Mouse (Mus musculus) liver, postnatal 0 days (tissue): ENCODE data around the gene Fgd5. TPM values are rescaled to one million over a fixed set of nuclear protein-coding genes. Genes with fewer than 3 reads are reported as not detected.

ENCODE experiments used
- ATAC-seq: fragments of 200-750 bp; cut with Nextera tagmentation; 2 replicates; pipeline ENCODE4 v1.8.0; 2017; ENCODE audit warnings: mild to moderate bottlenecking, moderate library complexity
- DNase-seq: peaks from one replicate; pipeline ENCODE4 v3.0.0-alpha.2; 2016
- H3K27ac ChIP-seq: fragments of 300-500 bp; sonication (generic); 2 replicates; pipeline ENCODE4 v1.5.1; 2014; ENCODE audit warnings: antibody characterized with exemption, moderate library complexity, mild to moderate bottlenecking, low read depth
- H3K27me3 ChIP-seq: fragments of 300-500 bp; sonication (generic); 2 replicates; pipeline ENCODE4 v1.6.1; 2014; ENCODE audit warnings: low read length, control low read depth, mixed read lengths; ENCODE audit not compliant: insufficient read depth
- H3K36me3 ChIP-seq: fragments of 300-500 bp; sonication (generic); replicated peaks from 2 replicates; pipeline ENCODE4 v1.6.1; 2014; ENCODE audit warnings: mild to moderate bottlenecking, control low read depth, low read length, moderate library complexity, mixed read lengths; ENCODE audit not compliant: insufficient read depth
- H3K4me1 ChIP-seq: fragments of 300-500 bp; sonication (generic); 2 replicates; pipeline ENCODE4 v1.6.1; 2014; ENCODE audit warnings: antibody characterized with exemption, mild to moderate bottlenecking, control low read depth; ENCODE audit not compliant: insufficient read depth
- H3K4me2 ChIP-seq: fragments of 300-500 bp; sonication (generic); 2 replicates; pipeline ENCODE4 v1.6.1; 2014; ENCODE audit warnings: low read depth, mild to moderate bottlenecking, low read length, moderate library complexity, mixed read lengths
- H3K4me3 ChIP-seq: fragments of 300-500 bp; sonication (generic); 2 replicates; pipeline ENCODE4 v1.5.1; 2014; ENCODE audit warnings: low read depth, low read length
- H3K9ac ChIP-seq: fragments of 300-500 bp; sonication (generic); replicated peaks from 2 replicates; pipeline ENCODE4 v1.6.1; 2014; ENCODE audit warnings: mild to moderate bottlenecking, moderate library complexity
- H3K9me3 ChIP-seq: fragments of 300-500 bp; sonication (generic); 2 replicates; pipeline ENCODE4 v1.6.1; 2016; ENCODE audit warnings: mild to moderate bottlenecking, control low read depth, low read length, mixed read lengths
- CTCF ChIP-seq: sonication (generic); IDR thresholded peaks from 2 replicates; pipeline ENCODE4 v1.5.1; 2016; ENCODE audit warnings: antibody characterized with exemption, low read depth
- EP300 ChIP-seq: IDR thresholded peaks from 2 replicates; pipeline ENCODE4 v1.6.1; 2016; ENCODE audit warnings: antibody characterized with exemption, low read depth, mild to moderate bottlenecking
- WGBS: fragments of 180-500 bp; shearing (Covaris S2); extraction: QIAGEN DNeasy Blood & Tissue Kit; methylation state at CpG from one replicate; pipeline ENCODE4 v1.1.7; 2014; ENCODE audit not compliant: insufficient replicate concordance; 5-methylcytosine and 5-hydroxymethylcytosine counted together
- polyA plus RNA-seq: library from polyadenylated mRNA; unstranded; fragments of >200 nt; fragmentation: Nextera tagmentation; extraction: Ambion mirVana; gene quantifications from 2 replicates; pipeline ENCODE4 v1.2.1, GENCODE M21; 2015

Fgd5 gene
- polyA plus RNA-seq, 1 experiment from 2014 or later = 2.3 TPM

DNA sequence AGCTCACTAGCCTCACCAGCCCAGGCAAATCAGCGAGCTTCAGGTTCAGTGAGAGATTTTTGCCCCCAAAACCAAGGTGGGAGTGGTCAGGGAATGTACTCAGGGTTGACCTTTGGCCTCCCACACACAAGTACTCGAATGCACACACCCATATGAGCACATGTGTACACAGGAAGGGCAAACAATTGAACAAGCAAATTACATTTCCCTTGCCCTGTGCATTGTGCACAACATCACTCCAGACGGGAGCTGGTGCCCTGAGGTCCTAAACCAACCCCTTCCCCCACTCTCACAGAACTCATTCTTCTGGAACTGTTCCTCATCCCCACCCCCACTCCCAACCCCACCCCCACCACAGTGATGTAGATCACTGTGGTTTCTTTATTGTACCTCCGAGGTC is 48.7 kb downstream of the Fgd5 start:
- H3K4me2 ChIP-seq = no peak overlapping the region
- H3K9ac ChIP-seq = no peak overlapping the region
- no peak overlapping the region for H3K27ac ChIP-seq
- DNase-seq = no peak
- H3K4me3 ChIP-seq = no peak overlapping the region
- no peaks in the 10 kb centered on the region for H3K4me1 ChIP-seq
- H3K36me3 ChIP-seq = no peaks in the 10 kb centered on the region
- no peak for TF ChIP-seq EP300
- TF ChIP-seq CTCF = no peak
- no peaks in the 10 kb centered on the region for H3K9me3 ChIP-seq
- no peak for ATAC-seq
- WGBS = 65% methylated on average over 4 of the region's 4 CpGs
- H3K27me3 ChIP-seq = no peaks in the 10 kb centered on the region

DNA sequence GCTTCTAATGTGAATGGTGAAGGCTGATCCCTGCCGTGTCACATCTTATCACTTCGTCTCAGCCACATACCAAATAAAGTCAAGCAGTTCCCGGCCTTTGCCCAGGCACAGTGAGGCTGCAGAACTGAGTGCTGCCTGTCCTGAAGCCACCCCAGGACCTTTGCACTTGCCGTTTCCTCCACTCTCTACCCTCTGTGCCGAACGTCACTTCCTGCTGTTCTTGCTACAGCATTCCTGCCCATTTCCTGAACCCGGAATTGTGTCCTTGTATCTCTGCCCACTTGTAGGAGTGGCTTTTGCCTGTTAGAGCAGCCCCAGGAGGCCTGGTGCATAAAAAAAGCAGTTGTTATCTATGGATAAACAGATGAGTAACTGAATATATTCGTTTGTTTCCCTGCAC is 52.0 kb downstream of the Fgd5 start:
- H3K4me3 ChIP-seq = no peak overlapping the region
- TF ChIP-seq EP300 (no peak), CTCF (no peak)
- no peak overlapping the region for H3K9ac ChIP-seq
- H3K4me1 ChIP-seq = no peaks in the 10 kb centered on the region
- H3K27me3 ChIP-seq = no peaks in the 10 kb centered on the region
- WGBS = 61% methylated on average over 8 of the region's 8 CpGs
- no peak overlapping the region for H3K4me2 ChIP-seq
- ATAC-seq (0 out of 2 replicates have a peak, but pooled peaks have one; percentile 15), DNase-seq (no peak)
- no peaks in the 10 kb centered on the region for H3K36me3 ChIP-seq
- H3K9me3 ChIP-seq = no peaks in the 10 kb centered on the region
- no peak overlapping the region for H3K27ac ChIP-seq

DNA sequence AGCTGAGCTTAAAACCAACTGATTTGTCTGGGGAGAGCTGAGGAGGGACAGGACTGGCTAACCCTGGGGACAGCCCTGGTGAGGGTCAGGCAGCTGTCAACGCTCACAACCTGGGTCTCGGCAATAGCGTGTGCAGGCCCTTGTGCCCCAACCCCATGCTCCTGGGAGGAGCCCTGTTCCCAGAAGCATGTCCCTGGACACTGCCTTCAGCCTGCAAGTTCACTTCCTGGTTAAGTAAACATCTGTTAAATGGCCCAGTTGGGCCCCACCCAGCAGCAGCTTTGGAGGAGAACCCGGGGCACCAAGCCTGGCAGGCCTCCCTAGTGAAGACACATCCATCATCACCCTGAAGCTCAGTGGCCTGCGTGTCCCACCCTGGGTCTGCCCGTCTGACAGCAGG is 56.0 kb downstream of the Fgd5 start:
- Histone ChIP-seq H3K4me2 (no peak overlapping the region), H3K9ac (no peak overlapping the region), H3K27ac (no peak overlapping the region; the same call in 1 of the 2 replicates), H3K27me3 (no peaks in the 10 kb centered on the region), H3K36me3 (no peaks in the 10 kb centered on the region), H3K4me1 (no peaks in the 10 kb centered on the region), H3K4me3 (no peak overlapping the region), H3K9me3 (no peaks in the 10 kb centered on the region)
- ATAC-seq = no peak
- WGBS = 69% methylated on average over 6 of the region's 6 CpGs
- TF ChIP-seq EP300 (no peak), CTCF (no peak)
- DNase-seq = no peak

DNA sequence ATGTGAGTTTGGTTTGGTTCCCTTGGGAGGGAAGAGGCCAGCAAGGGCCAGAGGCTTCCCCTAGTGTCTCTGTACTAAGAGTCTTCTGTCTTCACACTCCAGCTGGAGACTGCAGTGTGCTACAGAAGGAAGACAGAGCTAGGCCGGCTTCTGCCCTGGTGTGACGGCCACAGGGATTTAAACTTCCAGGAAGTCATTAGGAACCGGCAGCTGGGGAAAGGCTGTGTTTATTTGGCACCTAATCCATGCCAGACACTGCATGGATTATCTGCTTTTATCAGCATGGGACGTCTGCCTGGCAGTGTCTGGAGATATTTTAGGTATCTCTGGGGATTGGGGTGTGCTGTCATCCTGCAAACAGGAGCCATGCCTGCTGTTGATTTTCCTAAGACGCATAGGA is 57.7 kb downstream of the Fgd5 start:
- H3K4me3 ChIP-seq = no peak overlapping the region
- H3K27me3 ChIP-seq = no peaks in the 10 kb centered on the region
- H3K4me2 ChIP-seq = no peak overlapping the region
- no peak overlapping the region for H3K27ac ChIP-seq
- DNase-seq (no peak), ATAC-seq (no peak)
- no peak overlapping the region for H3K9ac ChIP-seq
- TF ChIP-seq CTCF (no peak), EP300 (no peak)
- no peaks in the 10 kb centered on the region for H3K36me3 ChIP-seq
- H3K4me1 ChIP-seq = no peaks in the 10 kb centered on the region
- no peaks in the 10 kb centered on the region for H3K9me3 ChIP-seq
- WGBS = 54% methylated on average over 5 of the region's 5 CpGs

DNA sequence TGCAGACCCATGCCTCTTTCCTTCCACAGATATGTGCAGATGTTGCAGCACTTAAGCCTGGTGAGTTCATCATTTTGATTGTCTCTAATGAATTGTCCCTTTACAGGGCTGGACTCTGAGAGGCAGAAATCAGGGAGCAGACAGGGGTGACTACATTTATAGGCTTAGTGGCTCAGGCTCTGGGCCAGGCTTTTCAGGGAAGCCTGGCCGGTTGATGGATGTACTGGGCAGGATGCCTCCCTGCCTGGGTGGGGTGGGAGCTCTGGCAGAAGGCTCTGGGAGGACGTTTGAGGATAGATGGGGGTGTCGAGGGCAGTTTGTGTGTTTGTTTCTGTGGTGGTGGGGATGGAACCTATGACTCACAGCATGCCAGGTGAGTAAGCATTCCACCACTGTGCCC is 59.5 kb downstream of the Fgd5 start:
- H3K4me1 ChIP-seq = no peaks in the 10 kb centered on the region
- no peak overlapping the region for H3K9ac ChIP-seq
- no peak overlapping the region for H3K4me3 ChIP-seq
- 52% methylated on average over 3 of the region's 3 CpGs for WGBS
- DNase-seq (no peak), ATAC-seq (no peak)
- H3K4me2 ChIP-seq = no peak overlapping the region
- no peaks in the 10 kb centered on the region for H3K9me3 ChIP-seq
- TF ChIP-seq CTCF (no peak), EP300 (no peak)
- no peak overlapping the region for H3K27ac ChIP-seq
- H3K27me3 ChIP-seq = no peaks in the 10 kb centered on the region
- H3K36me3 ChIP-seq = no peaks in the 10 kb centered on the region

DNA sequence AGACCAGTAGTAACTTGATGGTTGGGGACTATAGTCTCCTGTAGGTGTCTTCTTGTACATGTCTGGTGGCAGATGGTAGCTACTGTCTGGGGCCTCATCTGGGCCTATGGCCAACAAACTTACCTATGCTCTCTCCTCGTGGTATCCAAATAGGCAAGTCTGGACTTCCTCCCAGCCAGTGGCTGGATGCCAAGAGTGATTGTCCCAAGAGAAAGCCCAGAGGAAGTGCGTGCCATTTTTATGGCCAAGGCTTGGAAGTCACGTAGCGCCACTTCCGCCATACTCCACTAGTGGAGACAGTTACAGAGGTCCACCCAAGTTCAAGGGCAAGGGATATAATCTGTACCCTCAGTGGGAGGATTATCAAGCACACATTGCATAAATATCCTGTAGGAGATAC is 62.6 kb downstream of the Fgd5 start:
- DNase-seq (peak; percentile 22), ATAC-seq (no peak)
- Histone ChIP-seq H3K27me3 (no peaks in the 10 kb centered on the region), H3K9ac (no peak overlapping the region), H3K9me3 (no peaks in the 10 kb centered on the region), H3K27ac (no peak overlapping the region), H3K4me3 (no peak overlapping the region), H3K36me3 (no peaks in the 10 kb centered on the region), H3K4me1 (no peaks in the 10 kb centered on the region), H3K4me2 (no peak overlapping the region)
- WGBS = 57% methylated on average over 5 of the region's 5 CpGs
- TF ChIP-seq CTCF = no peak
- no peak for TF ChIP-seq EP300

DNA sequence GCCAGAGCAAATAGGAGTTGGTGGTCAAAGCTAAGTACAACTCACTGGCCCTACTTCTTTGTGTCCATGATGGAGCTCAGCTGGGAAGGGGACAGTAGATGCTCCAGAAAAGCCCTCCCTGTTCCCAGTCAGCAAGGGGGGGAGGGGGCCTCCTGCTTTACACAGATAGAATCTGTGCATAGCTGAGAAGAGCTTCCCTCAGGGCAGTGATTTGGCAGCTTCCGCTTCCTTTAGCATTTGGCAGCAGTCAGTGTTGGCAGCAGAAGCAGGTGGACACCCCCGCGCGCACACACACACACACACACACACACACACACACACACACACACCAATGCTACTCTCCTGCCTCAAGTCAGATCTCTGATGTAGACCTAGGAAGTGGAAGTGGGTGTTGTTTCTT is 63.4 kb downstream of the Fgd5 start:
- DNase-seq = peak; percentile 18

More for the DNA sequence above, 63.4 kb downstream of the Fgd5 start:
- no peak for ATAC-seq
- Histone ChIP-seq H3K27me3 (no peaks in the 10 kb centered on the region), H3K9ac (no peak overlapping the region), H3K4me3 (no peak overlapping the region), H3K9me3 (no peaks in the 10 kb centered on the region), H3K36me3 (no peaks in the 10 kb centered on the region), H3K4me2 (no peak overlapping the region), H3K4me1 (no peaks in the 10 kb centered on the region), H3K27ac (0 out of 2 replicates have a peak overlapping the region, but pooled peaks have one; percentile 12)
- WGBS = 71% methylated on average over 4 of the region's 4 CpGs
- TF ChIP-seq CTCF (no peak), EP300 (no peak)
